Mouse (Mus musculus) cerebellum, adult 18-20 months (tissue): Measurements from ENCODE around the gene Capzb.

ENCODE experiments used
- DNase-seq, 2 experiments: peaks; one replicate each; pipeline ENCODE4 v3.0.0; 2021

Capzb gene

GRCm38 (mm10) chr4:139182511-139182910, 10.2 kb upstream of the Capzb start:
- DNase-seq = no peak

GRCm38 (mm10) chr4:139185766-139186442, 6.8 kb upstream of the Capzb start:
- DNase-seq = no peak

GRCm38 (mm10) chr4:139187930-139188329, 4.8 kb upstream of the Capzb start:
- DNase-seq = no peak

GRCm38 (mm10) chr4:139191605-139192498, 847 bp upstream of the Capzb start:
- no peak for DNase-seq

- DNase-seq = no peak
Observed at GRCm38 (mm10) chr4:139193176-139194093, 736 bp downstream of the Capzb start.

GRCm38 (mm10) chr4:139195101-139195500, 2.4 kb downstream of the Capzb start:
- DNase-seq = peak; percentile 35 to 38

- no peak for DNase-seq
Observed at GRCm38 (mm10) chr4:139196464-139196863, 3.8 kb downstream of the Capzb start.

- no peak for DNase-seq
Observed at GRCm38 (mm10) chr4:139196949-139197348, 4.2 kb downstream of the Capzb start.

GRCm38 (mm10) chr4:139197453-139197852, 4.8 kb downstream of the Capzb start:
- DNase-seq = no peak

- DNase-seq = no peak
Observed at GRCm38 (mm10) chr4:139198004-139198689, 5.4 kb downstream of the Capzb start.

GRCm38 (mm10) chr4:139199126-139199525, 6.4 kb downstream of the Capzb start:
- DNase-seq = no peak

GRCm38 (mm10) chr4:139199703-139200340, 7.1 kb downstream of the Capzb start:
- no peak for DNase-seq

GRCm38 (mm10) chr4:139200946-139201345, 8.2 kb downstream of the Capzb start:
- no peak for DNase-seq

- no peak for DNase-seq
Observed at GRCm38 (mm10) chr4:139202556-139202955, 9.9 kb downstream of the Capzb start.

GRCm38 (mm10) chr4:139203381-139203780, 10.7 kb downstream of the Capzb start:
- DNase-seq = no peak

- no peak for DNase-seq
Observed at GRCm38 (mm10) chr4:139205842-139206241, 13.1 kb downstream of the Capzb start.

GRCm38 (mm10) chr4:139206353-139207045, 13.8 kb downstream of the Capzb start:
- no peak for DNase-seq

GRCm38 (mm10) chr4:139208236-139209129, 15.8 kb downstream of the Capzb start:
- DNase-seq = no peak

GRCm38 (mm10) chr4:139209130-139209840, 16.6 kb downstream of the Capzb start:
- no peak for DNase-seq
